Mouse (Mus musculus) embryonic fibroblast, embryonic 13.5 days (primary cell): ENCODE results near the gene Car11. TPM values are rescaled to one million over a fixed set of nuclear protein-coding genes. Genes with fewer than 3 reads are reported as not detected.

ENCODE experiments used
- H3K27ac ChIP-seq: 2 replicates; pipeline ENCODE4 v1.5.1; 2012; ENCODE audit warnings: low read length, control low read depth, inconsistent platforms; ENCODE audit not compliant: insufficient read depth
- H3K4me1 ChIP-seq: 2 replicates; pipeline ENCODE4 v1.6.1; 2011; ENCODE audit warnings: low read length; ENCODE audit not compliant: control insufficient read depth, insufficient read depth
- H3K4me3 ChIP-seq: 2 replicates; pipeline ENCODE4 v1.5.1; 2011; ENCODE audit warnings: mild to moderate bottlenecking, control low read depth, low read length; ENCODE audit not compliant: insufficient read depth
- CTCF ChIP-seq: IDR thresholded peaks from 2 replicates; pipeline ENCODE4 v1.5.1; 2011; ENCODE audit warnings: mild to moderate bottlenecking, control low read depth, low read length, moderate library complexity, borderline replicate concordance; ENCODE audit not compliant: insufficient read depth
- POLR2A ChIP-seq: IDR thresholded peaks from 2 replicates; pipeline ENCODE4 v1.6.1; 2011; ENCODE audit warnings: low read depth, mild to moderate bottlenecking, control low read depth, low read length, moderate library complexity
- polyA plus RNA-seq: library from polyadenylated mRNA; stranded (reverse); fragments of >200 nt; gene quantifications from 2 replicates; pipeline ENCODE4 v1.2.4, GENCODE M21; 2011; ENCODE audit warnings: low read depth; ENCODE audit not compliant: missing spikeins, insufficient read length

Car11 gene
- polyA plus RNA-seq, 1 experiment: 6.6 TPM

DNA sequence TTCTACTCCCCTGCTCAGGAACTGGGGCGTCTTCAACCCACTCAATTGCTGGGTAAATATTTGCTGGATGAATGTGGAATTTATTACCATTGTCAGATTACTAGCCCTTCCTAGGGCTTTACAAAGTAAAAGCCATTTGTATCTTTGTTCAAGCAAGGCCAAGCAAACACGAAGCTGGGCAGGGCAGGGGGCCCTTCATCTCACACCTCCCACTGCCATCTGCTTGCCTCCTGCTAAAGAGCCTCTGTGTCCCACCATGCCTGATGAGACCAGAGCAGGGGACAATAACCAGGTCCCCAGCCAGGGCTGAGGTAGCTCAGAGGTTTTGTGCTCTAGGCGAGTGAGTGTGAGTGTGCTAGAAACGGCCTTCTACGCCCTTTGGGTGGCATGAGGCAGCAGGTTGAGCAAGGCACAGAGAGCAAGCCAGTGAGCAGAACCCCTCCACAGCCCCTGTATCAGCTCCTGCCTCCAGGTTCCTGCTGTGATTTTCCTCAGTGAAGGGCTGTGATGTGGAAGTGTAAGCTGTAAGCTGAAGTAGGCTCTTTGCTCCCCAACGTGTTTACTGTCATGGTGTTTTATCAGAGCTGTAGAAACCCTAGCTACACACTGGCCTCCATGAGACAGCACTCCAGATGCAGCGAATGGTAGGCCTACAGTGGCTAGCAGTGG, 21.9 kb upstream of the Car11 start:
- no peak for TF ChIP-seq POLR2A
- no peak for TF ChIP-seq CTCF
- H3K4me3 ChIP-seq: no peak overlapping the region
- H3K4me1 ChIP-seq: no peaks in the 10 kb centered on the region
- no peak overlapping the region for H3K27ac ChIP-seq

DNA sequence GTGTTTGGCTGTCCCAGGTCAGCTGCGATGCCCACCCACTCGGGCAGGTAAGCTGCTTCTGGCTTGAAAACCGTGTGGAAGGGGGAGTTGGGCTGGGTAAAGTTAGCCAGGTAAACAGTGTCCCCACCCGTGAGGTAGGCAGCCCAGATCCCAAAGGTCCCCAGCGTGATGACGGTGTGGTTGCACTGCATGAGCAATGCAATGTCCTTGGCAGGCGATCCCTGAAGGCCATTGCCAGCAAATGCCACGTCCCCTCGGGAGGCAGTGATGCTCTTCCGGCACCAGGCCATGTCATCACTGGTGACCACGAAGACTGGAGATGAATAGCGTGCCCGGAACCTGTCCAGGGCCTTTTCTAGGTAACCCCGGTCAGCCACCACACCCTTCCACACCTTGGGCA, 21.1 kb upstream of the Car11 start:
- H3K4me3 ChIP-seq: no peak overlapping the region
- H3K4me1 ChIP-seq: no peaks in the 10 kb centered on the region
- no peak for TF ChIP-seq CTCF
- TF ChIP-seq POLR2A: no peak
- H3K27ac ChIP-seq: no peak overlapping the region

DNA sequence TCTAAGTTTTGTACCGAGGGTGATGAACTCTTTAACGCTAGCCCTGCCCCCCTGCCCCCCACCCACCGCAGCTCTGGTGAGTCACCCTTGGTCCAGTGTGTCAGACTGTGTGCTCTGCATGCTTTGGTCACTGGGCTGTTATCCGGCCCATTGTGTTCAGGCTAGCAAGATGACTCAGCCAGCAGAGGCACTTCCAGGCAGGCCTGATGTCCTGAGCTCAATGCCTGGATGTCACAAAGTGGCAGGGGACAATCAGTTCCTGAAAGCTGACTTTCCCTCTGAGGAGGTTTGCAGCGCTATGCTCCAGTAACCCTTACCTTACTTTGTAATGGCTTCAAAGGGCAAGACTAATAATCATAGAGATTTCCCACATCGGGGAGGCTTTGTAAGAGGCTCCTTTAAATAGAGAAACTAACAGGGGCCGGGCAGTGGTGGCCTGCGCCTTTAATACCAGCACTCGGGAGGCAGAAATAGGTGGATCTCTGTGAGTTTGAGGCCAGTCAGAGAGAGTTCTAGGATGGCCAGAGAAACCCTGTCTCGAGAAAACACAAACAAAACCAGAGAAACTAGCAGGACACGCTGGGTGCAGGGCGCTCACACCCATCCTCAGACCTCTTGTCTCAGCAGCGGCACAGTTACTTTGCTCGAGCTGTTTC, 19.5 kb upstream of the Car11 start:
- peak overlapping the region; percentile 62 for H3K27ac ChIP-seq
- H3K4me1 ChIP-seq: no peaks in the 10 kb centered on the region
- TF ChIP-seq POLR2A (peak; percentile 55), CTCF (no peak)
- no peak overlapping the region for H3K4me3 ChIP-seq

DNA sequence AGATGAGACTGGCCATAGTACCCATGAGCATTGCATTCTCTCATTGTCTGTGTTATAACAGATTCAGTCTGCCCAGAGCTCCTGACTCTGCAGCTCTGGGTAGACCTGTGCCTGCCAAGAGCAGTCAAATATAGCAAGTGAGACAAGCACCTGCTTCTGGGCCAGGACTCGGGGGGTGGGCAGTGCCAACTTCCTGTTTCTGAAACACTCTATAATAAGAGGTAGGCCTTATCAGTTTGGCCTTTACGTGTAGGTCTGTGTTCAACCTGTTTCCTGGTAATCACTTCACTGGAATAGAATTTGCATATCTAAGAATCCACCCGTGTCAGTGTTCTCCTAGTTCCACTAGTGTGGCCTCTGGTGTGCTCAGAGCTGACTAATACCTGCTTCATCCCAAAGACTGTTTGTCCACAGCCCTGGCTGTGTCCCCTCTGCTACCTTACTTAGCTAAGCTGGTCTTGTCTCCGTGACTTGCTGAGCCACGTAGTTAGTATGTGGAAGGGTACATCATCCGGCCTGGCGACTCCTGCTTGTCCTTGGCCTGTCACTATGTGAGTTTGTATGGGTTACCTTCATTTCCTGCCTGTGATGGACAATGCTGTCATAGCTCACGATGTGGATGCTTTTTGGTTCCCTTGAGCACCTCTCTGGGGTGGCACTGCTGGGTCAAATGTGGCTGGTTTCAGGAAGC, 18.5 kb upstream of the Car11 start:
- H3K27ac ChIP-seq: no peak overlapping the region
- H3K4me1 ChIP-seq: no peaks in the 10 kb centered on the region
- no peak for TF ChIP-seq CTCF
- TF ChIP-seq POLR2A: no peak
- no peak overlapping the region for H3K4me3 ChIP-seq

DNA sequence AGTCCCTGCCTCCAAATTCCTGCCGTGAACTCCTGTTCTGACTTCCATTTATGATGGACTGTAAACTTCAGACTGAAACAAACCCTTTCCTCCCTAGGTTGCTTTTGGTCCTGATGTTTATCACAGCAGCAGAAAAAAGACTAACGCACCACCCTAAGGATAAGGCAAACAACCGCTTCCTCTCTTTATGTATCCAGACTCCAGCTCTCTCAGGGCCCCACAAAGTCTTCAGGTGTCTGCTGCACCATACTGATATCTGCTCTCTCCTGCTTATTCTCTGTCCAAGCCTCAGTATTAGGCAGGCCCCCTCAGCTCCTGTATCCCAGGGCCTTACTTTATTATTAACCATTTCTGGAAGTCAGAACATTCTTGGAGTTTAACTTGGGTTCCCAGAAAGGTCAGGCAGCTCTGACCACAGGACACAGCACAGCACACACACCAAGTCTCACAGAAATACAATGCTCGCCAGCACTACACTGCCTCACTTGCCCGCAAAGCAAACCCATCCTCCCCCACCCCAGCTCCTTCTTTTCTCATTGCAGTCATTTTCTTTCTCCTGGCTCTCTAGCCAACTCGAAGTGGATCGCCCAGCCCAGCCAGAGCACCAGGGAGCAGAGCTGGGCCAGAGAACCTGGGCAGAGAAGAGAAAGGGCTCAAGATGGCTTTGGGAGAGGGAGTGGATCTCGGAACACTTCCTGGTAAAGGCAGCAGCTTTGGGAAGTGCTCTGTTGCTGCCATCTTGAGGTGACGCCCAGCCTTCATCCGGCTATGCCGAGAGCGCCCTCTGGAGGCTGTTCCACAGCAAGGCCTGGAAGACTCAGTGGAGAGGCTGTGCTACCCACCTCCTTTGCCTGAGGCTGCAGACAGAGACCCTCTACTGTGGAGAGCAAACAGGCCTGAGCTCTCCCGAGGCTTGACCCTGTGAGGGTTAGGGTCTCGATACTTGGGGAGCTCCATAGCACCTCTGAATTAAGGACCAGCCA, 17.2 kb upstream of the Car11 start:
- TF ChIP-seq CTCF (peak; percentile 99), POLR2A (peak; percentile 44; the same call in 1 of the 2 replicates)
- H3K4me3 ChIP-seq: no peak overlapping the region
- H3K4me1 ChIP-seq: no peaks in the 10 kb centered on the region
- H3K27ac ChIP-seq: no peak overlapping the region

DNA sequence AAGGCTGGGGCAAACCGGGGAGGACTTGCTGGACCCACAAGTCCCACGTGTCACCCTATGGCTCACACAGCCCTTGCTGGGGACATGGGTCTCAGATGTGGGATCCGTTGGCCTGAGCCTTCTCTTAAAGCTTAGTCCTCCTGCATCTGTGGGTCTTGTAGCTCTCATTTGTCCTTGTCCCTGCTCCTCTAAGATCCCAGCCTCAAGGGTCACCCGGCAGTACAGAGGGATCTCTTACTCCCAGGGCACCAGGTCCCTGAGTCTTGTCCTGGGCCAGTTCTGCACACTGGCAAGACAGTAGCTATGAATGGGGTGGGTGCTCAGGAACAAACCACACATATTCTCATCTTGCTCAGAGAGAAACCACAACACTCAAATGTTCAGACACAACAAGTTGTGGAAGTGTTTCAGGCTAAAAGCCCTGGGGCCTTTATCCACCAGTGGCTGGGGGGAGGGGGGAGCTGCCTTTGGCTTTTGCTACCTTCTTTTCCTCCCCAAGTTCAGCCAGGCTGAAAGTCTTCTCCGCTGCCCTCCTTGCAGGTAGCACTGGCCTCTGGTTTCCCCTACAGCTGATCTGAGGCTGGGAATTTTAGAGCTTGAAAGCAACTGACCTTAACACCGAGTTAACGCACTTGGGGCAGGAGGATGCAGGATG, 16.1 kb upstream of the Car11 start, which contains the start of gene Ntn5:
TSS of gene Ntn5 (plus strand) at position 627 of the 655 bp plus-strand sequence.
- H3K4me3 ChIP-seq: no peak within 1 kb of the TSS
- H3K27ac ChIP-seq: no peak within 1 kb of the TSS
- H3K4me1 ChIP-seq: no peaks in the 10 kb centered on the region
- TF ChIP-seq CTCF (no peak), POLR2A (no peak)

DNA sequence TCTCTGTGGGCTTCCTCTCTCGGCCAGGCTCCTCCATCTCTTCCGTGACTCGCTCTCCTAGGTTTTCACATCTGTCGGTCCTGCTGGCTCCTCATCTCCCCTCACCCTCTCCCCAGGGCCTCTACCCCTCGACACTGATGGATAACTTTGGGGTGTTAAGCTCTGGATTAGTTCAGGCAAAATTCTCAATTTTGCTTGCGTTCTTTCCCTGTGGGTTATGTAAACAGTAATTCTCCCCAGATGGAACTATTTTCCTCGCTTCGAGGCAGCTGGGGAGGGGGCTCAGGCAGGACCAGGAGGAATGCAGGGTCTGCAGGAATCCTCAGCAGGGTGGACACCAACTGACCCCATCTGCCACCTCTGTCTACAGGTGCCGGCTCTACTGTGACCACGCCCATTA, 13.8 kb upstream of the Car11 start:
- H3K27ac ChIP-seq: no peak overlapping the region
- TF ChIP-seq CTCF: no peak
- no peak for TF ChIP-seq POLR2A
- no peak overlapping the region for H3K4me3 ChIP-seq
- H3K4me1 ChIP-seq: no peaks in the 10 kb centered on the region

DNA sequence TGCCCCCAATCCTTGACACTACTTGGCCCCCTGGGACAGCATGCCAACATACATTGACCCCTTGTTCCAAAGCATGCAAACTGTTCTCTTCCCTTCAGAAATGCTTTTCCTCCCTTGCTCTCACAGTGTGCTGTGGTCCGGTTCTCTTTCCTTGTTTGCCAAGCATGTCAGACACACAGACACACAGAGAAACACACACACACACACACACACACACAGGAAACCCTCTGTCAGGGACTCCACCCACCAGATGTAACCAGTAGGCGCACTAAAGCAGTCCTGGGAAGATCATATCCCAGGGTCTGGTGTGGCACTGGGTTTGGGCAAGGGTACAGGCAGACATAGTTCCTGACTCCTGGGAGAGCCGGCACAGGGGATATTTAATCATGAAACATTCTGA, 12.8 kb upstream of the Car11 start:
- Histone ChIP-seq H3K4me1 (no peaks in the 10 kb centered on the region), H3K27ac (no peak overlapping the region), H3K4me3 (no peak overlapping the region)
- TF ChIP-seq CTCF: no peak
- TF ChIP-seq POLR2A: no peak

DNA sequence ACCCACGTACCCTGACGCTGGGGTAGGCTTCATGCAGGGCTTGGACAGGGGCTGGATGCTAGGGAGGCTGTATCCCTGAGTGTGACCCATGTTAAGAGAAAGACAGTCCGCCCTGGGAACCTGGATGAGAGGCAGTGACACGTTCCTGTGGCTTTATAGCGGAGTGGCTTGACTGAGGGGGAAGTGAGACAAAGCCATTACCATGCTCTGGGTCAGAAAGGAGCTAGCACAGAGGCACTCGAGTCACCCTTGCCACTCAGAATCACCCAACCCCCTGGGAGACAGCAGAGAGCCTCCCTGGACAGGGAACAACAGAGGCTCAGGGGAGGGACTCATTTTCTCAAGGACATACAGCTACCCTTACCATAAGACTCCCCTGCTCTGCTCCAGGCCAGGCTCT, 10.5 kb upstream of the Car11 start:
- no peak overlapping the region for H3K27ac ChIP-seq
- H3K4me3 ChIP-seq: no peak overlapping the region
- TF ChIP-seq POLR2A: no peak
- H3K4me1 ChIP-seq: no peaks in the 10 kb centered on the region
